Mouse (Mus musculus) myocyte (in vitro differentiated cells): ENCODE measurements at regions not wholly inside any gene's neighbourhood (a gene's known extent, or its start where the extent isn't known, plus 50 kb on each side); places are given as distances from the start of the nearest gene placed in this dataset.

Experiments used
- CEBPB ChIP-seq: IDR thresholded peaks from 2 replicates; pipeline ENCODE4 v1.6.1; 2011; ENCODE audit warnings: mild to moderate bottlenecking, moderate library complexity; ENCODE audit not compliant: poor library complexity, insufficient read depth, severe bottlenecking
- E2F4 ChIP-seq: IDR thresholded peaks from one replicate; pipeline ENCODE4 v1.6.1; 2011; ENCODE audit warnings: mild to moderate bottlenecking, control low read depth, moderate library complexity; ENCODE audit not compliant: insufficient read depth
- MAX ChIP-seq: IDR thresholded peaks from one replicate; pipeline ENCODE4 v1.6.1; 2011; ENCODE audit warnings: low read depth, mild to moderate bottlenecking, control low read depth
- MYOD1 ChIP-seq, 3 experiments: IDR thresholded peaks; one replicate each; pipeline ENCODE4 v1.6.1; 2011; ENCODE audit warnings: control low read depth in 2 of 3, low read depth in 2 of 3, mild to moderate bottlenecking in 2 of 3, moderate library complexity in 1 of 3; ENCODE audit not compliant: insufficient read length in 2 of 3, control insufficient read depth in 1 of 3
- MYOG ChIP-seq, 3 experiments: IDR thresholded peaks; one replicate each; pipeline ENCODE4 v1.6.1; 2011; ENCODE audit warnings: control low read depth in 2 of 3, low read depth in 2 of 3, mild to moderate bottlenecking in 2 of 3; ENCODE audit not compliant: insufficient read length in 2 of 3, control insufficient read depth in 1 of 3, insufficient read depth in 1 of 3
- POLR2A ChIP-seq: IDR thresholded peaks from one replicate; pipeline ENCODE4 v1.6.1; 2011; ENCODE audit warnings: low read depth, mild to moderate bottlenecking, control low read depth, moderate library complexity; ENCODE audit not compliant: insufficient read length
- POLR2AphosphoS2 ChIP-seq: IDR thresholded peaks from one replicate; pipeline ENCODE4 v1.6.1; 2011; ENCODE audit warnings: low read depth, control low read depth; ENCODE audit not compliant: insufficient read length
- REST ChIP-seq: IDR thresholded peaks from one replicate; pipeline ENCODE4 v1.6.1; 2011; ENCODE audit warnings: mild to moderate bottlenecking, control low read depth, moderate library complexity; ENCODE audit not compliant: insufficient read depth, insufficient read length
- SRF ChIP-seq: IDR thresholded peaks from one replicate; pipeline ENCODE4 v1.6.1; 2011; ENCODE audit warnings: low read depth; ENCODE audit not compliant: control insufficient read depth, insufficient read length
- TCF12 ChIP-seq: IDR thresholded peaks from one replicate; pipeline ENCODE4 v1.6.1; 2011; ENCODE audit warnings: mild to moderate bottlenecking, control low read depth; ENCODE audit not compliant: poor library complexity, insufficient read depth, severe bottlenecking
- TCF3 ChIP-seq: IDR thresholded peaks from one replicate; pipeline ENCODE4 v1.6.1; 2011; ENCODE audit warnings: low read depth, control low read depth; ENCODE audit not compliant: insufficient read length
- USF1 ChIP-seq: IDR thresholded peaks from one replicate; pipeline ENCODE4 v1.6.1; 2011; ENCODE audit warnings: low read depth, mild to moderate bottlenecking, control low read depth, moderate library complexity

DNA sequence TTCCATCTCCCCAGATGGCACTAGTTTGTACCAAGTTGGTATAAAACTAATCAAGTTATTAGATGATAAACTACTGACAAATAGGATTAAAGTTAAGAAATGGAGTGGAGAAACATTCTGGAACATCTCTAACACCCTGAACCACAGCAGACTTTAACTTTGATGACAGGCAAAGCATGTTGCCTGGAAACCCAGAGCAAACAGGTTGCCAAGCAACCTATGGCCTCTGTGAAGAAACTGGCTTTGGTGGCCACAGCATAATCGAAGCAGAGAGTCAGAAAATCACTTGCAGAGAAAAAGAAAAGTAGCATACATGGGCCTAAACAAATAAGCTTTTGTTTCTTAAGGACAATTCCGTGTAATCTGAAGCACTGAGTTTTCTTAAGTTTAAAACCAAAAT lies 59.4 kb upstream of the Vgll3 start:
- no peak for TF ChIP-seq USF1
- no peak for TF ChIP-seq E2F4
- TF ChIP-seq POLR2A = no peak
- no peak for TF ChIP-seq MAX
- TF ChIP-seq MYOD1 (IDR thresholded peaks at IDR 0.05; ENCODE audit: control insufficient read depth in 1 of 3, insufficient read length in 2 of 3, low read depth in 2 of 3) = no peak
- no peak for TF ChIP-seq CEBPB
- TF ChIP-seq SRF = no peak
- no peak for TF ChIP-seq TCF12
- TF ChIP-seq POLR2AphosphoS2 = no peak
- no peak for TF ChIP-seq MYOG (IDR thresholded peaks at IDR 0.05; ENCODE audit: control insufficient read depth in 1 of 3, insufficient read depth in 1 of 3, insufficient read length in 2 of 3, low read depth in 2 of 3)
- no peak for TF ChIP-seq TCF3
- TF ChIP-seq REST = no peak
